Mouse (Mus musculus): ENCODE results near the gene Hist1h4f. TPM values are rescaled to one million over a fixed set of nuclear protein-coding genes. Genes with fewer than 3 reads are reported as not detected.

Gene Hist1h4f
- polyA plus RNA-seq, 1 experiment from 2014 or later = not detected

Other genes with a start within 250 kb of the Hist1h4f start
- gene Zfp322a, start 182.4 kb downstream of the Hist1h4f start, polyA plus RNA-seq (2014; fragmentation: Illumina TruSeq; extraction: RNeasy Lipid Tissue Mini Kit (QIAGEN cat#74804); ENCODE audit: low read depth, low replicate concordance) = 33.4 TPM
- 1.4 TPM for gene Abt1, start 127.8 kb downstream of the Hist1h4f start, polyA plus RNA-seq (2014; fragmentation: Illumina TruSeq; extraction: RNeasy Lipid Tissue Mini Kit (QIAGEN cat#74804); ENCODE audit: low read depth, low replicate concordance)
- gene Btn1a1, start 85.7 kb downstream of the Hist1h4f start, polyA plus RNA-seq (2014; fragmentation: Illumina TruSeq; extraction: RNeasy Lipid Tissue Mini Kit (QIAGEN cat#74804); ENCODE audit: low read depth, low replicate concordance) = 0.35 TPM
- 0.25 TPM for gene Btn2a2, start 62.8 kb downstream of the Hist1h4f start, polyA plus RNA-seq (2014; fragmentation: Illumina TruSeq; extraction: RNeasy Lipid Tissue Mini Kit (QIAGEN cat#74804); ENCODE audit: low read depth, low replicate concordance)
- not detected for gene Hist1h4h, start 20.6 kb downstream of the Hist1h4f start, polyA plus RNA-seq (2014; fragmentation: Illumina TruSeq; extraction: RNeasy Lipid Tissue Mini Kit (QIAGEN cat#74804); ENCODE audit: low read depth, low replicate concordance)
- not detected for gene Hist1h2af, start 17.7 kb downstream of the Hist1h4f start, polyA plus RNA-seq (2014; fragmentation: Illumina TruSeq; extraction: RNeasy Lipid Tissue Mini Kit (QIAGEN cat#74804); ENCODE audit: low read depth, low replicate concordance)
- gene Hist1h3g, start 16.2 kb downstream of the Hist1h4f start, polyA plus RNA-seq (2014; fragmentation: Illumina TruSeq; extraction: RNeasy Lipid Tissue Mini Kit (QIAGEN cat#74804); ENCODE audit: low read depth, low replicate concordance) = not detected
- gene Hist1h2bh, start 8.3 kb downstream of the Hist1h4f start, polyA plus RNA-seq (2014; fragmentation: Illumina TruSeq; extraction: RNeasy Lipid Tissue Mini Kit (QIAGEN cat#74804); ENCODE audit: low read depth, low replicate concordance) = not detected
- gene Hist1h3f, start 7.6 kb downstream of the Hist1h4f start, polyA plus RNA-seq (2014; fragmentation: Illumina TruSeq; extraction: RNeasy Lipid Tissue Mini Kit (QIAGEN cat#74804); ENCODE audit: low read depth, low replicate concordance) = not detected
- 0.11 TPM for gene Hist1h1d, start 1.6 kb upstream of the Hist1h4f start, polyA plus RNA-seq (2014; fragmentation: Illumina TruSeq; extraction: RNeasy Lipid Tissue Mini Kit (QIAGEN cat#74804); ENCODE audit: low read depth, low replicate concordance)
- gene Hist1h3e, start 10.7 kb upstream of the Hist1h4f start, polyA plus RNA-seq (2014; fragmentation: Illumina TruSeq; extraction: RNeasy Lipid Tissue Mini Kit (QIAGEN cat#74804); ENCODE audit: low read depth, low replicate concordance) = not detected
- gene Hist1h2ae, start 19.6 kb upstream of the Hist1h4f start, polyA plus RNA-seq (2014; fragmentation: Illumina TruSeq; extraction: RNeasy Lipid Tissue Mini Kit (QIAGEN cat#74804); ENCODE audit: low read depth, low replicate concordance) = not detected
- gene Hist1h2bg, start 19.7 kb upstream of the Hist1h4f start, polyA plus RNA-seq (2014; fragmentation: Illumina TruSeq; extraction: RNeasy Lipid Tissue Mini Kit (QIAGEN cat#74804); ENCODE audit: low read depth, low replicate concordance) = not detected
- gene Hist1h2bf, start 22.5 kb upstream of the Hist1h4f start, polyA plus RNA-seq (2014; fragmentation: Illumina TruSeq; extraction: RNeasy Lipid Tissue Mini Kit (QIAGEN cat#74804); ENCODE audit: low read depth, low replicate concordance) = not detected
- gene Hist1h2ad, start 22.7 kb upstream of the Hist1h4f start, polyA plus RNA-seq (2014; fragmentation: Illumina TruSeq; extraction: RNeasy Lipid Tissue Mini Kit (QIAGEN cat#74804); ENCODE audit: low read depth, low replicate concordance) = not detected
- gene Hist1h3d, start 24.1 kb upstream of the Hist1h4f start, polyA plus RNA-seq (2014; fragmentation: Illumina TruSeq; extraction: RNeasy Lipid Tissue Mini Kit (QIAGEN cat#74804); ENCODE audit: low read depth, low replicate concordance) = not detected
- not detected for gene Hist1h4d, start 29.9 kb upstream of the Hist1h4f start, polyA plus RNA-seq (2014; fragmentation: Illumina TruSeq; extraction: RNeasy Lipid Tissue Mini Kit (QIAGEN cat#74804); ENCODE audit: low read depth, low replicate concordance)
- gene Hist1h2be, start 69.5 kb upstream of the Hist1h4f start, polyA plus RNA-seq (2014; fragmentation: Illumina TruSeq; extraction: RNeasy Lipid Tissue Mini Kit (QIAGEN cat#74804); ENCODE audit: low read depth, low replicate concordance) = 0.91 TPM
- gene Hist1h1e, start 70.9 kb upstream of the Hist1h4f start, polyA plus RNA-seq (2014; fragmentation: Illumina TruSeq; extraction: RNeasy Lipid Tissue Mini Kit (QIAGEN cat#74804); ENCODE audit: low read depth, low replicate concordance) = 0.24 TPM
- 0.28 TPM for gene Hist1h2ac, start 132.3 kb upstream of the Hist1h4f start, polyA plus RNA-seq (2014; fragmentation: Illumina TruSeq; extraction: RNeasy Lipid Tissue Mini Kit (QIAGEN cat#74804); ENCODE audit: low read depth, low replicate concordance)
- gene Hist1h2bc, start 132.6 kb upstream of the Hist1h4f start, polyA plus RNA-seq (2014; fragmentation: Illumina TruSeq; extraction: RNeasy Lipid Tissue Mini Kit (QIAGEN cat#74804); ENCODE audit: low read depth, low replicate concordance) = 16.4 TPM
- gene Hist1h1t, start 144.2 kb upstream of the Hist1h4f start, polyA plus RNA-seq (2014; fragmentation: Illumina TruSeq; extraction: RNeasy Lipid Tissue Mini Kit (QIAGEN cat#74804); ENCODE audit: low read depth, low replicate concordance) = 0.91 TPM
- gene Hist1h4c, start 146.8 kb upstream of the Hist1h4f start, polyA plus RNA-seq (2014; fragmentation: Illumina TruSeq; extraction: RNeasy Lipid Tissue Mini Kit (QIAGEN cat#74804); ENCODE audit: low read depth, low replicate concordance) = 3.9 TPM
- 13.3 TPM for gene Hfe, start 159.2 kb upstream of the Hist1h4f start, polyA plus RNA-seq (2014; fragmentation: Illumina TruSeq; extraction: RNeasy Lipid Tissue Mini Kit (QIAGEN cat#74804); ENCODE audit: low read depth, low replicate concordance)
- 1.8 TPM for gene Hist1h1c, start 187.2 kb upstream of the Hist1h4f start, polyA plus RNA-seq (2014; fragmentation: Illumina TruSeq; extraction: RNeasy Lipid Tissue Mini Kit (QIAGEN cat#74804); ENCODE audit: low read depth, low replicate concordance)
- gene Hist1h3c, start 194.0 kb upstream of the Hist1h4f start, polyA plus RNA-seq (2014; fragmentation: Illumina TruSeq; extraction: RNeasy Lipid Tissue Mini Kit (QIAGEN cat#74804); ENCODE audit: low read depth, low replicate concordance) = not detected
- not detected for gene Hist1h2bb, start 195.1 kb upstream of the Hist1h4f start, polyA plus RNA-seq (2014; fragmentation: Illumina TruSeq; extraction: RNeasy Lipid Tissue Mini Kit (QIAGEN cat#74804); ENCODE audit: low read depth, low replicate concordance)
- gene Hist1h2ab, start 199.5 kb upstream of the Hist1h4f start, polyA plus RNA-seq (2014; fragmentation: Illumina TruSeq; extraction: RNeasy Lipid Tissue Mini Kit (QIAGEN cat#74804); ENCODE audit: low read depth, low replicate concordance) = not detected
- not detected for gene Hist1h3b, start 200.6 kb upstream of the Hist1h4f start, polyA plus RNA-seq (2014; fragmentation: Illumina TruSeq; extraction: RNeasy Lipid Tissue Mini Kit (QIAGEN cat#74804); ENCODE audit: low read depth, low replicate concordance)
- gene Hist1h4b, start 205.4 kb upstream of the Hist1h4f start, polyA plus RNA-seq (2014; fragmentation: Illumina TruSeq; extraction: RNeasy Lipid Tissue Mini Kit (QIAGEN cat#74804); ENCODE audit: low read depth, low replicate concordance) = not detected
- gene Hist1h4a, start 209.6 kb upstream of the Hist1h4f start, polyA plus RNA-seq (2014; fragmentation: Illumina TruSeq; extraction: RNeasy Lipid Tissue Mini Kit (QIAGEN cat#74804); ENCODE audit: low read depth, low replicate concordance) = 3.1 TPM
- not detected for gene Hist1h3a, start 210.7 kb upstream of the Hist1h4f start, polyA plus RNA-seq (2014; fragmentation: Illumina TruSeq; extraction: RNeasy Lipid Tissue Mini Kit (QIAGEN cat#74804); ENCODE audit: low read depth, low replicate concordance)
- not detected for gene Hist1h1a, start 212.0 kb upstream of the Hist1h4f start, polyA plus RNA-seq (2014; fragmentation: Illumina TruSeq; extraction: RNeasy Lipid Tissue Mini Kit (QIAGEN cat#74804); ENCODE audit: low read depth, low replicate concordance)
- 4.5 TPM for gene Trim38, start 218.3 kb upstream of the Hist1h4f start, polyA plus RNA-seq (2014; fragmentation: Illumina TruSeq; extraction: RNeasy Lipid Tissue Mini Kit (QIAGEN cat#74804); ENCODE audit: low read depth, low replicate concordance)

All from testis, adult 10 weeks (tissue).